Mouse (Mus musculus): ENCODE measurements at regions not wholly inside any gene's neighbourhood (a gene's known extent, or its start where the extent isn't known, plus 50 kb on each side); places are given as distances from the start of the nearest gene placed in this dataset.

- WGBS, result 40% methylated on average over 2 of the region's 2 CpGs
- H3K9me3 ChIP-seq (ENCODE audit: control insufficient read depth, low read length), result no peaks in the 10 kb centered on the region
Observed at GRCm38 (mm10) chr9:17587968-17588550, 703.9 kb upstream of the Chordc1 start.

DNA sequence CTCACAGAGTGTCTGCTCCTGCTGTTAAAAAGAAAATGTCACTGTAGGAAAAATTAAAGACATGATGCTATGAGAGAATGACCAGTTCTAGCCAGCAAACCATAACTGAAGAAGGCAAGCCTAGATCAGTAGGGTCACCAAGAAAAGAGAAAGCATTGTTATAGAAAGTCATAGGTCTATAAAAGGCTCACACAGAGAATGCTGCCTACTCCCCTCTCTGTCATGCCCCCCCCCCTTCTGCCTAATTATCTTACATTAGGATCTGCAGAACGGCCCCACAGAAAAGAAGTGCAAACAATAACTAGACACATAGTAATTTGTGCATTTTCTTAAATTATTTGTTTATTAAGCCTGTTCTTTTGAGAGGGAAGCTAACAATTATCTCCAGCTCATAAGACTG, 680.8 kb upstream of the Chordc1 start:
- no peak for ATAC-seq (ENCODE audit: low read depth)
- Histone ChIP-seq H3K9me3 (ENCODE audit: control insufficient read depth, low read length) (no peaks in the 10 kb centered on the region), H3K4me1 (replicated peaks; ENCODE audit: control insufficient read depth, insufficient read depth, low read length) (no peaks in the 10 kb centered on the region), H3K9ac (ENCODE audit: low read length) (no peak overlapping the region), H3K36me3 (ENCODE audit: control insufficient read depth, insufficient read depth, low read length) (no peaks in the 10 kb centered on the region), H3K27me3 (ENCODE audit: control insufficient read depth, insufficient read depth, low read depth, low read length) (no peaks in the 10 kb centered on the region), H3K4me2 (ENCODE audit: low read depth, low read length) (no peak overlapping the region), H3K27ac (ENCODE audit: low read length) (no peak overlapping the region), H3K4me3 (ENCODE audit: low read length) (no peak overlapping the region)
- WGBS, result 76% methylated on average over 1 of the region's 1 CpGs

More at GRCm38 (mm10) chr9:17587968-17588550, 703.9 kb upstream of the Chordc1 start:
- no peak overlapping the region for H3K27ac ChIP-seq (ENCODE audit: low read length)
- no peak for ATAC-seq (ENCODE audit: low read depth)
- H3K9ac ChIP-seq (ENCODE audit: low read length), result no peak overlapping the region
- H3K4me2 ChIP-seq (ENCODE audit: low read depth, low read length), result no peak overlapping the region
- no peaks in the 10 kb centered on the region for H3K4me1 ChIP-seq (replicated peaks; ENCODE audit: control insufficient read depth, insufficient read depth, low read length)
- H3K27me3 ChIP-seq (ENCODE audit: control insufficient read depth, insufficient read depth, low read depth, low read length), result no peaks in the 10 kb centered on the region
- H3K36me3 ChIP-seq (ENCODE audit: control insufficient read depth, insufficient read depth, low read length), result no peaks in the 10 kb centered on the region
- no peak overlapping the region for H3K4me3 ChIP-seq (ENCODE audit: low read length)

- no peaks in the 10 kb centered on the region for H3K36me3 ChIP-seq (ENCODE audit: control insufficient read depth, insufficient read depth, low read length)
- no peaks in the 10 kb centered on the region for H3K27me3 ChIP-seq (ENCODE audit: control insufficient read depth, insufficient read depth, low read depth, low read length)
- ATAC-seq (ENCODE audit: low read depth), result no peak
- H3K4me1 ChIP-seq (replicated peaks; ENCODE audit: control insufficient read depth, insufficient read depth, low read length), result no peaks in the 10 kb centered on the region
- no peak overlapping the region for H3K4me3 ChIP-seq (ENCODE audit: low read length)
- no peak overlapping the region for H3K4me2 ChIP-seq (ENCODE audit: low read depth, low read length)
- no peaks in the 10 kb centered on the region for H3K9me3 ChIP-seq (ENCODE audit: control insufficient read depth, low read length)
- 83% methylated on average over 1 of the region's 1 CpGs for WGBS
- H3K9ac ChIP-seq (ENCODE audit: low read length), result no peak overlapping the region
- no peak overlapping the region for H3K27ac ChIP-seq (ENCODE audit: low read length)
Observed at GRCm38 (mm10) chr9:17642513-17642912, 649.4 kb upstream of the Chordc1 start.

- ATAC-seq (ENCODE audit: low read depth), result no peak
- 87% methylated on average over 4 of the region's 4 CpGs for WGBS
- Histone ChIP-seq H3K4me3 (ENCODE audit: low read length) (no peak overlapping the region), H3K27me3 (ENCODE audit: control insufficient read depth, insufficient read depth, low read depth, low read length) (no peaks in the 10 kb centered on the region), H3K9me3 (ENCODE audit: control insufficient read depth, low read length) (no peaks in the 10 kb centered on the region), H3K36me3 (ENCODE audit: control insufficient read depth, insufficient read depth, low read length) (no peaks in the 10 kb centered on the region), H3K27ac (ENCODE audit: low read length) (no peak overlapping the region), H3K9ac (ENCODE audit: low read length) (no peak overlapping the region), H3K4me1 (replicated peaks; ENCODE audit: control insufficient read depth, insufficient read depth, low read length) (no peaks in the 10 kb centered on the region), H3K4me2 (ENCODE audit: low read depth, low read length) (no peak overlapping the region)
Observed at GRCm38 (mm10) chr9:17645882-17646626, 645.9 kb upstream of the Chordc1 start.

- no peak for ATAC-seq (ENCODE audit: low read depth)
- H3K4me2 ChIP-seq (ENCODE audit: low read depth, low read length), result no peak overlapping the region
Observed at GRCm38 (mm10) chr9:17653818-17654217, 638.1 kb upstream of the Chordc1 start.

GRCm38 (mm10) chr9:17664113-17664512, 627.8 kb upstream of the Chordc1 start:
- no peak for ATAC-seq (ENCODE audit: low read depth)
- no peak overlapping the region for H3K27ac ChIP-seq (ENCODE audit: low read length)
- 45% methylated on average over 1 of the region's 1 CpGs for WGBS

More at GRCm38 (mm10) chr9:17653818-17654217, 638.1 kb upstream of the Chordc1 start:
- Histone ChIP-seq H3K9ac (ENCODE audit: low read length) (no peak overlapping the region), H3K9me3 (ENCODE audit: control insufficient read depth, low read length) (no peaks in the 10 kb centered on the region), H3K27ac (ENCODE audit: low read length) (no peak overlapping the region), H3K4me3 (ENCODE audit: low read length) (no peak overlapping the region), H3K4me1 (replicated peaks; ENCODE audit: control insufficient read depth, insufficient read depth, low read length) (no peaks in the 10 kb centered on the region), H3K27me3 (ENCODE audit: control insufficient read depth, insufficient read depth, low read depth, low read length) (no peaks in the 10 kb centered on the region), H3K36me3 (ENCODE audit: control insufficient read depth, insufficient read depth, low read length) (no peaks in the 10 kb centered on the region)

DNA sequence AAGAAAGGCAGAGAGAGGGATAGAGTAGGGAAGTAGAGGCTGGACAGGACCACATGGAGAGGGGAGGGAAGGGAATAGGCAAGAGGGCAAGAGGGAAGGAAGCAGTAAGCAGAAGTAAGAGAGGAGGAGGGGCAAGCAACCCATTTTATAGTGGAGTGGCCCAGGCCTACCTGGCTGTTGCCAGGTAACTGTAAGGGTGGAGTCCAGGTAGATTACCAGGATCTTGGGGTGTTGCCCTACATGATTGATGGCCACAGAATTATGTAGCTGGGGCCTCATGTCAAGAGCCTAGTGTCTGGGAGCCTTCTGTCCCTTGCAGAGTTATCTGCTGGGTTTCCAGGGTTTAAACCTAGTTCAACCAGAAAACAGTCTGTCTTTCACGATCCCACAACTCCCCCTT, 623.7 kb upstream of the Chordc1 start:
- ATAC-seq (ENCODE audit: low read depth), result no peak
- H3K36me3 ChIP-seq (ENCODE audit: control insufficient read depth, insufficient read depth, low read length), result no peaks in the 10 kb centered on the region
- no peaks in the 10 kb centered on the region for H3K27me3 ChIP-seq (ENCODE audit: control insufficient read depth, insufficient read depth, low read depth, low read length)
- H3K27ac ChIP-seq (ENCODE audit: low read length), result no peak overlapping the region
- H3K4me1 ChIP-seq (replicated peaks; ENCODE audit: control insufficient read depth, insufficient read depth, low read length), result no peaks in the 10 kb centered on the region
- no peak overlapping the region for H3K4me2 ChIP-seq (ENCODE audit: low read depth, low read length)
- H3K4me3 ChIP-seq (ENCODE audit: low read length), result no peak overlapping the region
- 50% methylated on average over 1 of the region's 1 CpGs for WGBS
- H3K9ac ChIP-seq (ENCODE audit: low read length), result no peak overlapping the region
- no peaks in the 10 kb centered on the region for H3K9me3 ChIP-seq (ENCODE audit: control insufficient read depth, low read length)

More at GRCm38 (mm10) chr9:17664113-17664512, 627.8 kb upstream of the Chordc1 start:
- no peak overlapping the region for H3K9ac ChIP-seq (ENCODE audit: low read length)
- no peaks in the 10 kb centered on the region for H3K9me3 ChIP-seq (ENCODE audit: control insufficient read depth, low read length)
- no peaks in the 10 kb centered on the region for H3K36me3 ChIP-seq (ENCODE audit: control insufficient read depth, insufficient read depth, low read length)
- H3K4me2 ChIP-seq (ENCODE audit: low read depth, low read length), result no peak overlapping the region
- no peak overlapping the region for H3K4me3 ChIP-seq (ENCODE audit: low read length)
- H3K27me3 ChIP-seq (ENCODE audit: control insufficient read depth, insufficient read depth, low read depth, low read length), result no peaks in the 10 kb centered on the region
- H3K4me1 ChIP-seq (replicated peaks; ENCODE audit: control insufficient read depth, insufficient read depth, low read length), result no peaks in the 10 kb centered on the region

DNA sequence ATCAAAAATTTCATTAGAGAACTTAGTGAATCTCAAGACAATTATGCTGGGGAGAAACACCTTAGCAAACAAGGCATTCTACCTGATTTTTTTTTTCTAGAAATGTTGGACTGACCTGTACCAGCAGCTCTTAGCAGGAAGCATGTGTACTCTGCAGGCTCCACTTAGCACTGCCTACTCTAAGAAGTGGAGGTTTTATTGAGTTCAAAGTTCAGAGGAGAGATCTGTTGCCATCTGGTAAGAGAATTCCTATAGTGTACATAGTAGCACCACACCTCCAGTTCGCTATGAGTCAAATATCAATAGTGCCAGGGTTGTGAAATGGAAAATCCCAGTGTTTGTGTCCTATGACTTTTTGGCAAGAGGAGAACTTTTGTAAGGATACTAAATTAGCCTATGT, 616.4 kb upstream of the Chordc1 start:
- H3K9me3 ChIP-seq (ENCODE audit: control insufficient read depth, low read length), result no peaks in the 10 kb centered on the region
- no peak for ATAC-seq (ENCODE audit: low read depth)
- no peak overlapping the region for H3K27ac ChIP-seq (ENCODE audit: low read length)
- WGBS, result 62% methylated on average over 1 of the region's 1 CpGs
- H3K4me1 ChIP-seq (replicated peaks; ENCODE audit: control insufficient read depth, insufficient read depth, low read length), result no peaks in the 10 kb centered on the region
- H3K4me2 ChIP-seq (ENCODE audit: low read depth, low read length), result no peak overlapping the region
- H3K9ac ChIP-seq (ENCODE audit: low read length), result no peak overlapping the region
- no peak overlapping the region for H3K4me3 ChIP-seq (ENCODE audit: low read length)
- H3K27me3 ChIP-seq (ENCODE audit: control insufficient read depth, insufficient read depth, low read depth, low read length), result no peaks in the 10 kb centered on the region
- H3K36me3 ChIP-seq (ENCODE audit: control insufficient read depth, insufficient read depth, low read length), result no peaks in the 10 kb centered on the region
